Mouse (Mus musculus) stomach, embryonic 14.5 days (tissue): ENCODE measurements around the gene Myo5c. TPM values are rescaled to one million over a fixed set of nuclear protein-coding genes. Genes with fewer than 3 reads are reported as not detected.
A peak's percentile ranks its signal among the peaks of the same experiment; 100 is the strongest.

ENCODE experiments used
- ATAC-seq: fragments of 200-750 bp; cut with Nextera tagmentation; 2 replicates; pipeline ENCODE4 v1.8.0; 2017; ENCODE audit warnings: low read depth, moderate TSS enrichment; ENCODE audit not compliant: insufficient number of reproducible peaks, insufficient read depth, low FRiP score
- H3K27ac ChIP-seq: fragments of 300-500 bp; sonication (generic); 2 replicates; pipeline ENCODE4 v1.5.1; 2014; ENCODE audit warnings: mild to moderate bottlenecking, low read length, moderate library complexity, mixed read lengths
- H3K27me3 ChIP-seq: fragments of 300-500 bp; sonication (generic); 2 replicates; pipeline ENCODE4 v1.6.1; 2014; ENCODE audit warnings: low read length, control low read depth, mixed read lengths; ENCODE audit not compliant: control insufficient read depth, insufficient read depth
- H3K36me3 ChIP-seq: fragments of 300-500 bp; sonication (generic); 2 replicates; pipeline ENCODE4 v1.6.1; 2014; ENCODE audit warnings: mild to moderate bottlenecking, control low read depth, low read length, moderate library complexity, mixed read lengths; ENCODE audit not compliant: control insufficient read depth, insufficient read depth
- H3K4me1 ChIP-seq: fragments of 300-500 bp; sonication (generic); 2 replicates; pipeline ENCODE4 v1.6.1; 2014; ENCODE audit warnings: low read length, control low read depth, mixed read lengths; ENCODE audit not compliant: control insufficient read depth, insufficient read depth
- H3K4me2 ChIP-seq: fragments of 300-500 bp; sonication (generic); replicated peaks from 2 replicates; pipeline ENCODE4 v1.6.1; 2014; ENCODE audit warnings: low read depth, low read length, control low read depth
- H3K4me3 ChIP-seq: fragments of 300-500 bp; sonication (generic); 2 replicates; pipeline ENCODE4 v1.5.1; 2014; ENCODE audit warnings: low read depth, low read length, control low read depth
- H3K9ac ChIP-seq: fragments of 300-500 bp; sonication (generic); replicated peaks from 2 replicates; pipeline ENCODE4 v1.6.1; 2014; ENCODE audit warnings: low read depth, mild to moderate bottlenecking, control low read depth, low read length, moderate library complexity, mixed read lengths
- H3K9me3 ChIP-seq: fragments of 300-500 bp; sonication (generic); 2 replicates; pipeline ENCODE4 v1.6.1; 2016; ENCODE audit warnings: low read depth, low read length, control low read depth; ENCODE audit not compliant: control insufficient read depth
- whole genome bisulfite sequencing: fragments of 180-500 bp; shearing (Covaris S2); extraction: QIAGEN DNeasy Blood & Tissue Kit; methylation state at CpG from one replicate; pipeline ENCODE4 v1.1.7; 2014; 5-methylcytosine and 5-hydroxymethylcytosine counted together
- polyA plus RNA-seq: library from polyadenylated mRNA; unstranded; fragments of >200 nt; fragmentation: Nextera tagmentation; extraction: Ambion mirVana; gene quantifications from 2 replicates; pipeline ENCODE4 v1.2.1, GENCODE M21; 2014

The Myo5c gene
- polyA plus RNA-seq, 1 experiment from 2014 or later, result 13.8 TPM

- Histone ChIP-seq H3K9ac (no peak overlapping the region), H3K4me2 (no peak overlapping the region), H3K4me3 (no peak overlapping the region), H3K27ac (no peak overlapping the region), H3K4me1 (no peaks in the 10 kb centered on the region), H3K9me3 (no peaks in the 10 kb centered on the region), H3K27me3 (no peaks in the 10 kb centered on the region), H3K36me3 (no peaks in the 10 kb centered on the region)
- WGBS, result 63% methylated on average over 8 of the region's 8 CpGs
- no peak for ATAC-seq
These were observed 30.5 kb downstream of the Myo5c start for GRCm38 (mm10) chr9:75262235-75262826.

- no peaks in the 10 kb centered on the region for H3K9me3 ChIP-seq
- H3K36me3 ChIP-seq, result no peaks in the 10 kb centered on the region
- H3K4me2 ChIP-seq, result no peak overlapping the region
- H3K9ac ChIP-seq, result no peak overlapping the region
- H3K27me3 ChIP-seq, result no peaks in the 10 kb centered on the region
- ATAC-seq, result peak; percentile 94
- H3K4me3 ChIP-seq, result no peak overlapping the region
- peak overlapping the region; percentile 22; the same call in 1 of the 2 replicates for H3K27ac ChIP-seq
- 26% methylated on average over 3 of the region's 3 CpGs for WGBS
- no peaks in the 10 kb centered on the region for H3K4me1 ChIP-seq
These were observed 32.3 kb downstream of the Myo5c start for GRCm38 (mm10) chr9:75264008-75264718.

GRCm38 (mm10) chr9:75267147-75267546, 35.3 kb downstream of the Myo5c start:
- Histone ChIP-seq H3K4me2 (no peak overlapping the region), H3K27me3 (no peaks in the 10 kb centered on the region), H3K9ac (no peak overlapping the region), H3K9me3 (no peaks in the 10 kb centered on the region), H3K36me3 (no peaks in the 10 kb centered on the region), H3K4me1 (no peaks in the 10 kb centered on the region), H3K4me3 (no peak overlapping the region), H3K27ac (no peak overlapping the region)
- no peak for ATAC-seq
- WGBS, result 78% methylated on average over 6 of the region's 6 CpGs

GRCm38 (mm10) chr9:75270382-75270781, 38.6 kb downstream of the Myo5c start:
- Histone ChIP-seq H3K4me2 (no peak overlapping the region), H3K4me1 (no peaks in the 10 kb centered on the region), H3K36me3 (peaks cover 2% of the 10 kb centered on the region; the same call in 1 of the 2 replicates), H3K9me3 (no peaks in the 10 kb centered on the region), H3K9ac (no peak overlapping the region), H3K4me3 (no peak overlapping the region), H3K27me3 (no peaks in the 10 kb centered on the region), H3K27ac (no peak overlapping the region)
- ATAC-seq, result no peak
- 75% methylated on average over 6 of the region's 6 CpGs for WGBS

- Histone ChIP-seq H3K4me2 (no peak overlapping the region), H3K4me1 (no peaks in the 10 kb centered on the region), H3K9me3 (no peaks in the 10 kb centered on the region), H3K27me3 (no peaks in the 10 kb centered on the region), H3K36me3 (peaks cover 2% of the 10 kb centered on the region; the same call in 1 of the 2 replicates), H3K9ac (no peak overlapping the region), H3K27ac (no peak overlapping the region), H3K4me3 (no peak overlapping the region)
- WGBS, result 90% methylated on average over 8 of the region's 8 CpGs
- ATAC-seq, result no peak
These were observed 39.7 kb downstream of the Myo5c start for GRCm38 (mm10) chr9:75271539-75271938.

- Histone ChIP-seq H3K4me3 (no peak overlapping the region), H3K9ac (no peak overlapping the region), H3K4me1 (no peaks in the 10 kb centered on the region), H3K36me3 (peaks cover 2% of the 10 kb centered on the region; the same call in 1 of the 2 replicates), H3K27ac (no peak overlapping the region), H3K4me2 (no peak overlapping the region), H3K9me3 (no peaks in the 10 kb centered on the region), H3K27me3 (no peaks in the 10 kb centered on the region)
- WGBS, result 67% methylated on average over 6 of the region's 6 CpGs
- no peak for ATAC-seq
These were observed 41.8 kb downstream of the Myo5c start for GRCm38 (mm10) chr9:75273646-75274045.

GRCm38 (mm10) chr9:75274486-75274885, 42.7 kb downstream of the Myo5c start:
- Histone ChIP-seq H3K4me1 (no peaks in the 10 kb centered on the region), H3K27ac (no peak overlapping the region), H3K4me3 (no peak overlapping the region), H3K9ac (no peak overlapping the region), H3K36me3 (peaks cover 2% of the 10 kb centered on the region; the same call in 1 of the 2 replicates), H3K4me2 (no peak overlapping the region), H3K9me3 (no peaks in the 10 kb centered on the region), H3K27me3 (no peaks in the 10 kb centered on the region)
- no peak for ATAC-seq
- WGBS, result 83% methylated on average over 5 of the region's 5 CpGs

GRCm38 (mm10) chr9:75275051-75275450, 43.2 kb downstream of the Myo5c start:
- WGBS, result 92% methylated on average over 9 of the region's 9 CpGs
- no peak for ATAC-seq
- Histone ChIP-seq H3K4me1 (no peaks in the 10 kb centered on the region), H3K9me3 (no peaks in the 10 kb centered on the region), H3K4me3 (no peak overlapping the region), H3K4me2 (no peak overlapping the region), H3K27me3 (no peaks in the 10 kb centered on the region), H3K9ac (no peak overlapping the region), H3K36me3 (peaks cover 2% of the 10 kb centered on the region; the same call in 1 of the 2 replicates), H3K27ac (no peak overlapping the region)
